Mouse (Mus musculus) lung, postnatal 36 days (tissue): ENCODE measurements at regions not wholly inside any gene's neighbourhood (a gene's known extent, or its start where the extent isn't known, plus 50 kb on each side); places are given as distances from the start of the nearest gene placed in this dataset.

Experiments
- DNase-seq: peaks from one replicate; pipeline ENCODE4 v3.0.0; 2022; ENCODE audit warnings: mixed read lengths

GRCm38 (mm10) chr13:112044372-112044771 is 235.6 kb upstream of the Map3k1 start:
- DNase-seq, result no peak

DNA sequence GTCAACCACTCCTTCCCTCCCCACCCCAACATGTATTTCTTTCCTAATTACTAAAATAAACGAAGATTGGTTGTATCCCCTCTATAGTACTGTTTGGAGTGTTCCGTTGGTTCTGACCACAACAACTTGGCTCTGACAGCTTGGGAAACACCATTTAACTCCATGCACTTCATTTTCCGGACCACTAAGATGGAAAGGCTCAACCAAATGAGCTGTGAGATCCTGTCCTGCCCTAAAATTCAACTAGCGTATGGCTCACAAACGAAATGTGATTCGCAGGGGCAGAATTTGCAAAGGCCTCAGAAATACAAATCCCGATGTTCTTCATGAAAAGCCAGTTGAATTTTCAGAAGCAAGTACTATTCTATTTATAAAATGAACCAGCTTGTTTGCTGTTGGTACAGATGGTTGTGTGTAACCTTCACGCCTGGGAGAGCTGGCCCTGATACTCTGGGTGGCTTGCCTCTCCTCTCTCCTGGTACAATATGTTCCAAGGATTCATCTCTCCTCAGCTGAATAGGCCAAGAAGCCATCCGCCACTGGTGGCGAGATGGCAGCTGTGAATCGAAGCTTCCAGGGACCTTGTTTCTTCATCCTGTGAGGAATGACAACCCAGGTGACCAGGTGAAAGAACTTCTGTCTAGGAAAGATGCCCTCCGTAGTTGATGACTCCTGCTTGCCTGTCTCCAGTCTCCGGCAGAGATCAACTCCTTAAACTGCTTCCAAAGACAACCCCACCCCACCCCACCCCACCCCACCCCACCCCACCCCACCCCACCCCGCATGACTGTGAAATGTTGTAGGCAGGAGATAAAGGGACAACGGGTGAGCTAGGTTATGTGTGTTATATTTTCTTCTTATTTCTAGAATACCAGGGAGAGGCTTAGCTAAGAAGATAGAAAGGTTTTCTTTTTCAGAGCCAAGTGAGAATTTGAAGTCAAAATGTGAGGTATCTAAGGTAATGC is 237.7 kb upstream of the Map3k1 start:
- no peak for DNase-seq

DNA sequence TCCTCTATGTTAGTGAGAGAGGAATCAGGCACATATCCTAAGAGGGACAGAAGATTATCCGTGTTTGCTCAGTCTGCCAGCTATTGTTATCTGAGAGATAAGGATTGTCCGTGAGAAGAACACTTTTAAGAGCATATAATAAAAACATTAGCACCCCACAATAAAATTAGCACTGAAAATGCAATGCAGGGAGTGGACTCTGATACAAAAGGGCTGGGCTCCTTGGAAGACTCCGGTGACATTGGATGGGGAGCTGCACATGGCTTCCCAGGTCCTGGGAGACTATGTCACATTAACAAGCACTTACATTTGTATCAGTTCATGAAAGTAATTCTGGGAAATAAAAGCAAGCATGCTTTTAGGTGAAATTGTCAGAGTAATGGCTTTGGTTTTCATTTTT is 238.6 kb upstream of the Map3k1 start:
- no peak for DNase-seq

DNA sequence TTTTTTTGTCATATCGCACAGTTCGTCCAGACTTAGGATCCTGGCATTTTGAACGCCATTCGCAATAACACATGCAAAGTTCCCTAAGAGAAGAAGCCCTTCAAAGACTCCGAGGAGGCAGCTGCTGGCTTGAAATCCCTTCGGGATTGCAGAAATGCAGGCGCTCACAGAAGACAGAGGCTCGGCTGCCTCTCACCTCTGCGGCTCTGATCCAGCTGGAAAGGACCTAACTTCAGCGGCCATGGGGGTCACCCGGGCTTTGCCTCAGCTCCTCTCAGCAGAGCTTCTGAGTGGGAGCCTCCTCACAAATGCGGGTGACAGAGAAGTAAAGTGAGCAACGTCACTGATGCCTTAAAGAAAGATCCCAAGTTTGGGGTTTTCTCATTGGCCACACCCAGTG is 239.1 kb upstream of the Map3k1 start:
- DNase-seq, result no peak

DNA sequence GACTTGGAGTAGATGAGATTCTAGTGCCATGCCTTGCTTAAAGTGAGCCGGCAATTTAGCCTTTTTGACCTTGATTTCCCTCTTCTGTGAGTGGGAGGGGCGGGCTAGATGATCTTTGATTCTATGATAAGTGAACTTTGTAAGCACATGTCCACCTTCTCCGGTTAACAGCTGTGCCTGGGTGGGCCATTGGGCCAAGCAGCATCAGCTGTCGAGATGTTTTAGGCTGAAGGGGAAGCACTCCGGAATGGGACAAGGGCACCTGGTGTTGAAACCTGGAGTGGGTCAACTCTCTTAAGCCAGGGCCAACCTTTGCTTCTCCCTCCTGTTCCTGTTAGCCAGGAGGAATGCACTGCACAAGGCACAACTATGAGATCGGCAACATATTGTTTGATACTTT is 239.5 kb upstream of the Map3k1 start:
- no peak for DNase-seq

DNA sequence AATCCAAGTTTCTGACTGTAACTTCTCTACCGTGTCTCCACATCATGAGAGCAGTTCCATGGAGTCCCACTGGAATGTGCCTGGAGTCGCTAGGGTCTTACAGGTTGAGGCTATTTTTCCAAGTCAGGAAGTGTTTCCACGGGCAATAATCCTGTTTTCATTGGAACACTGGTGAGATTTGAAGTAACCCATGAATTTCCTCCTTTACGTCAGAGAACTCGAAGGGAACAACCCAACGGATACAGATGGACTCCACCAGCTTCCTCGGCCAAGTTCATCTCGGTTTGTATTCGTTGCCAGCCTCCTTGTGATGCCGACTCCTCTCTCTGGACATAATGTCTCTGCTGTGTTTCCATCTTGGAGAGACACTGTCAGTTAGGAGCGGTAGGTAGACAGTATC is 237.4 kb upstream of the Ankrd55 start:
- no peak for DNase-seq

DNA sequence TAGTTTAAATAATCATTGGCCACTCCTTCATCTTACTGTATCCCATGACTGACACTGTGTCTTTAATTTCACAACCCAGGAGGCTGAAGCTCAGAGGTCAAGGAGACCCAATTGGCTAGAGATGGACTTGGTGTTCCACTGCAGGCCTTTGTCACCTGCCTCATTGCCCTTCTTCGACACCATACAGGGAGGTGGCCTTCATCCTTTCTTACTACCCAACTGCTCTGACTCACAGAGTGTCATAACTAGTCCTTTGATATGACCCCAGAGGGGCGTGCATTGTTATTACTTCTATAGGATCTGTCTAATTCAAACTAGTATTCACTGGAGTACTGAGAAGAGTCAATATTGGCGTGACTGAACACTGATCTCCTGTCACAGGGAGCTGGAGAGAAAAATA is 236.2 kb upstream of the Ankrd55 start:
- DNase-seq, result no peak

DNA sequence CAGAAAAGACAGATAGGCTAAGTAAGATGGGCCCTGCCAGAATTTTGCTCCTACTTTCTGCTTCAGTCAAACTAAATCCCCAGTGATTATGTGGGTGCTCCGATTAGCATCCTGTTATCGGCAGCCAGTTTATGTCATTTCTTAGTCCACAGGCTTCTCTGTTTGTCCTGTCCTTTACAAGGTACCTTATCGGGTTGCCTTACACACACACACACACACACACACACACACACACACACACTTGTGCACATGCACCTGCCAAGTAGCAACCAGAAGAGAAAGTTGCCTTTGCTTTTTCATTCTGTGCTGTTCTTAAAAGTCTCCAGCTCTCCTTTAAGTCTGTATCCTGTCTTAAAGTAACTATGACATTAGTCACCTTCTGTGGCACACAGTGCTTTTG is 235.8 kb upstream of the Ankrd55 start:
- DNase-seq, result no peak

DNA sequence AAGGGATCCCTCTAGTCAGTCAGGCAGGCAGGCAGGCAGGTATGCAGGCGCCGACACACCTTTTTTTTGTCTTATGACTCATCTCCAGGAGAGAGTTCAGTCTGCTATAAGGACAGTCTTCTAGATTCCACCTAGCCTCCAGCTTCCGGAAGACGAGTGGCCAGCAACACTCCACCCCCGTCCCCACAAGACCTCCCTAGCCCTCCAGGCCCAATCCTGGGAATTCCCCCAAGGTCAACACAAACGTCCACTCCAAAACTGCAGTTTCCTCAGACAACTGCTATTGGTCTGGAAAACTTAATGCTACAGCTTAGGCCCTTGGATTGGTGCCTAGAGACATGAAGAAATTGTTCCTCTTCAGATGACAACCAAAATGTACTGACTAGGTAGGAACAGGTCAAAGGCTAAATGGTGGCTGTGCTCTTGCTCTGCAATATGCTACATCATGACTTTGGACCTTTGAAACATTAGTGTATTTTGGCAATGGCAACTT is 233.3 kb upstream of the Ankrd55 start:
- peak; percentile 10 for DNase-seq

DNA sequence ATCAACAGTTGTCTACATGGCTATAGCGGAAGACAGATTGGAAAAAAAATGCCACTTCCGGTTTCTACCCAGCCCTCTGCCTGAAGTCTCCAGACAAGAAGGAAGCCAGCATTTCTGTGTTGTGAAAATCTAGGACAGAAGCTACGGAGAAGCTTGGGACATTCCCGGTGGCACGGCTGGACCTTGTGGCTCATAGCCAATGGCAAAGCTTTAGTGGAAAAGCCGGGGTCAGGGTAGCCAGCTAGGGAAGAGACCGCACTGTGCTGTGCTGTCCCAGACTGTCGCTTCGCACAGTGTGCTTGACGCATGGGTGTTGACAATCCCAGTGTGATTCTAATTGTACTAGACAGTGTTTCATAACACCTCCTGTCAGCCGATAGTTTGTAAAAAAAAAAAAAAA is 230.0 kb upstream of the Ankrd55 start:
- DNase-seq, result peak; percentile 41

DNA sequence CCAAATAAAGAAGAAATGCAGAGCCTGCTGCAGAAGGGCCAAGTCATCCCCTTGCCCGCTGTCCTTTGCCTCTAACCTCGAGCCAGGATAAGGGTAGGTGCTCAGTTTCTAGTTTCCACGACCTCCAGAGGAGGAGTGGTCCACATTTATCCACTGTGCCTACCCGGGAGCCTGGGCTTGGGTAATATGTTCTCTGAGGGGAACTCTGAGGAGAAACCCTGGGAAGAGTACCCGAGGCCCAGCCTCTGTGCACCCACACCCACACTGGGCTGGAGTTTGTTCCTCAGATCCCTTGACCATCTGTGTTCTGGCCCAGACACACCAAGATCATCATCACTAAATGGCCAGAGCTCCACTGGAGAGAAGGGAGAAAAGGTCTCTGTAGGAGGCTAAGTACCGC is 229.5 kb upstream of the Ankrd55 start:
- DNase-seq, result no peak

DNA sequence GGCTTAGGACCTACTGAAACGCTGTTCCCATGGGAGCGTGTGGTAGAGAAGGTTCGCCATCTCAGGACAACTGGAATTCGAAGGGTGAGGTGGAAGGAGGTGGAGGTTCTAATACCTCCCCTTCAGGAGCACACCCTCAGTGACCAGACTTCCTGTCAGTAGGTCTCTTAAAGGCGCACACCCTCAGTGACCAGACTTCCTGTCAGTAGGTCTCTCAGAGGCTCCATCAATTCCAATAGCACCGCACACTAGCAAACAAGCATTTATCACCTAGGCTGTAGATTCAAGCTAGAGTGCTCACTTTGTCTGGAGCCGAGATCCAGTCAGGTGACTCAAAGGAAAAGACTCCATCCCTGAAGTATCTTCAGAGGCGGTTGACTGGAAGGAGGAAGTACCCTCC is 226.2 kb upstream of the Ankrd55 start:
- DNase-seq, result no peak

DNA sequence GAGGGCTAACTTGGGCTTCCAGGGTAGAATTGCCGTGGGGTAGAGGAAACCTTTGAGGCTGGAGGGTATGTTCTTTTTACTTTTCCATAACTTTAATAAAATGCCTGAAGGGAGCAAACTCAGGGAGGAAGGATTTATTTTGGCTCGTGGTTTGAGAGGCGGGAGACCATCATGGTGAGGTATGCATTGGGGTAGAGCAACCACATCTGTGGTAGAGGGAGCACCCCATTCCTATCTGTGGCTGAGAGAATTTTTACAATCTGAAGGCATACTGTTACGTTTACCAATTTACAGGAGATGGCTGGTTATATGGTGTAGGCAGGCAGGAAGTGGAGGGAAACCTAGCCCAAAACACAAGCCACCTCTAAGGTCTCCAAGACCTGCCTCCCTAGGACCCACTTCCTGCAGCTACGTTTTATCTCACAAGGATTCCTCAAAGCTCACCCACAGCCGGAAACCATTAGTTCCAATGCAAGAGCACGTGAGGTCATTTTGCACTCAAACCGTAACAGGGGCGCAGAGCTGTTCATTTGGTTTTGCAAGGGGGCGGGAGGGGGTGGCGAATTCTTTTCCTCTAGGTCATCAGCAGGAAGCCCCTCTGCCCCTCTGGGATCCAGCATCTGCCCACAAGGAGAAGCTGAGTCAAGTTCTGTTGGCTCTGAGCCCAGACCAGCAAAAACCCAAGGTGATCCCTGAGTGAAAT is 224.7 kb upstream of the Ankrd55 start:
- DNase-seq, result no peak

GRCm38 (mm10) chr13:112064681-112065080 is 223.6 kb upstream of the Ankrd55 start:
- DNase-seq, result no peak

DNA sequence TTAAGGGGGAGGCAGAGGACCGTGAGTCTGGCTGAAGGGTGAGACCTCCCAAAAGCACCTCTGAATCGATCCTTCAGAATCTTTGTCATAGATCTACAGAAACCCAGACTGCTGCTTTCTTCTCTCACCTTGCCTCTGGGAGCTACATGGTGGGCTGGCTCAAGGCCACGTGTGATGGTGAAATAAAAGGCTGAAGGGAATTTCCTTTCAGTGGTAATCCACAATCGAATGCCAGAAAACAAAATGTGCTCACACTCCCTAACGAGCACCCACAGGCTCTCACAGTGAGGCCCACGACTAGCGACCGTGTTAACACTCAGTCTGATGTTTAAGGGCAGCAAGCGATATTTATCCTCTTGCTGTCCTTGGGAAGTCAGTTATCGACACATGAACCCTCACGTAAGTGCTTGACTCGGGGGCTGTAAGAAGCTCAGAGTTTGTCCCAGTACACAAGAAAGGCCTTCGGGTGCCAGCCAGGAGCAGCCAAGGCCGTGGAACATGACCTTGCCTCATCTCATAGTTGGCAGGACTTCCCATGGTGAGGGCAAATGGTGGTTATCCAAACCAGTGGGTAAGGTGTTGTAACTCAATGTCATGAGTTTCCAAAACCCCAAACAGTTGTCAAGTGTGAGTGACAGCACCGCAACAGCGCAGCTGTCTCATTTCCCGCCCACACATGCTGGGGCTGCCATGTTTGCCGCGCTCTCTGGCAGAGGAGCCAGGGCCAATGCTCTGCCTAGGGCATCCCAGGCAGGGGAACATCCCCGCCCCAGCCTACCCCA is 221.0 kb upstream of the Ankrd55 start:
- peak; percentile 56 for DNase-seq

GRCm38 (mm10) chr13:112070757-112071156 is 217.5 kb upstream of the Ankrd55 start:
- no peak for DNase-seq

DNA sequence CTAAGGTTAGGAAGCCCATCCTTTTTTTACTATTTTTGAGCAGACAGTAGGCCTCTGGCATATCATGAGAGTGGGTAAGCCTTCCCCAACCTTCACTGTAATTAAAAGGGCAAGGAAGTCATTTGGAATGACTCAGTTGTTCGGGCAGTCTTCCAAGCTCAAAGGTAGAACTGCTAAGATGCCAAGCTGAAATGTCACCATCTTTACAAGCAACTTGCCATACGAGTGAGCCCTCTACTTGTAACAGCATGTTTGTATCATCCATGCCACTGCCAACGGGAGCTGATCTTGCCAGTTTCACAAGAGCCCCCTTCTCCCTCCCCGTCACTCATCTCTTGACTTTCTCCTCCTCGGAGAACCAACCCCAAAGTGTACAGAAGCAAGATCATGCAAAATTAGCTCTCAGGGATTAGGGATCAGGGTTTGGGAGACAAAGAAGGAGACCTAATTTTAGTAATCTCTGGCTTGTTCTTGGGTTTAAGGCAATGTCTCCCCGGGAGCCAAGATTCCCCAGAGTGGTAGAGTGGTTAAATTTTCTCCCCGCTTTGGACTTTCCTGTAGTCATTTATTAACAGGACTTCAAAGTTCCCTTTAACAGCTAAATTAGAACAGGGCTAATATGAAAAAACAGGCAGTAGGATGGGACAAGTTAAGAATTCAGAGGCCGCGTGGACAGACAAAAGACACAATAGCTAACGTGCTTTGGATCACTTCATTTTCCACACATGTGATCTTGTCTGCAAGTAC is 216.9 kb upstream of the Ankrd55 start:
- DNase-seq, result no peak

- no peak for DNase-seq
Observed at GRCm38 (mm10) chr13:112071956-112072314, 216.3 kb upstream of the Ankrd55 start.

DNA sequence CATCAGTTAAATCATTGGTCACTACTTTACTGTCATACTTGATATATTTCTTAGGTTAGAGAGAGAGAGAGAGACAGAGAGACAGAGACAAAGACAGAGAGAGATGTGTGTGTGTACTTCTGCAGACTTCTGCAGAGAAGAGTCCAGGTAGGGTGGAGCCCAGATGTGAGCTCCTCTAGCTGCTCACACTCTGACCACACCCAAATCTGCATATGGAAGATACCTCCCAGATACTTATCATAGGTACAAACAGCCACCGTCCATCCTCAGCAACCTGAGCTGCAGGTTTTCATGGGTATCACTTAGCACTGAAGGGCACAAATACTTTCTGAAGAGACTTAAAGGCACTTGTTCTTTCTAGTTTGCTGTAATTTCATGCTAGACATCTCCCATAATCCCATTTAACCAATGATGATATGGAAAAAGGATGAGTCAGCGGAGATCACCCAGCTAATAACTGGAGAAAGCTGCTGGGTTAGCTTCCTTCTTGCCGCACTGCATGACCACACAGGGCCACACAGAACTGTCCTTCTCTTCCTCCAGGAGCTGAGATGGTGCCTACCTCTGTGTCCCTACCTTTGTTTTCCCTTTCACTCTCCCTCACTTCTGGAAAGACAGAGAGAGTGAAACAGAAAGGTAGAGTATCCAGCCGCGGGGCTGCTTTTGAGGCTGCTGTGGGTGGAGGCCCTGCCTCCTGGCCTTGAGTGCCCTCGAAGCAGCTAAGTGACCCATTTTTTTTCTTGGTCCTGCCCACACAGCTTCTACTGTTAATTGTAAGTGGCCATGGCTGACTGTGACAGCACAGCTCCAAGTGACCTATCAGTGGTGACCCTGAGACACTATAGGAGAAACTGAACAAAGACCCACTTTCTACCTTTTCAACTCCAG is 214.5 kb upstream of the Ankrd55 start:
- peak; percentile 26 for DNase-seq

DNA sequence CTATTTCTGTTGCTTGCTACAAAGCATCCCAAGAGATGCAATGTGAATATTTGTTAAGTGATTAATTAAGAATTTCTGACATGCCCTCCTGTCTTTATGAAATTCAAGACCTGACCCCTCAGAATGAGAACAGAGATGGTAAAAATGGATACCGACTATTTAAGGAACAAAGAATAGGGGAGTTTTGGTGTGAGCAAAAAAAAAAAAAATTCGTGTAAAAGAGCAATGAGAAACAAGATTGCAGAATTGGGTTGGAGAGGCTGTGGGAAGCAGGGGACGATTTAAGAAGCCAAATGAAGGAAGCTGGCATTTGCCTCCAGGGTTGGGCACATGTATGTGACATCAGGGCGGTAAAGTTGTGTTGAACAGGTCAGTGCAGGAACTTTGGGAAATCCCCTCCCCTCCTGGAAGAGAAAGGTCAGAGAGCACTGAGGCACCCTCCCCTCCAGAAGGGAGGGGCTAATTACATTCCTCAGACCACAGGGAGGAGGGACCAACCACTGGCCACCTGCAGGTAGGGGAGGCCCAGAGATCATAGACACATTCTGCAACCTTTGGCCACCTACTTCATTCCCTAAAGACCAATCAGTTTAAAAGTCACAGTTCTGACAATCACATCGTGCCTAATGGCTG is 212.3 kb upstream of the Ankrd55 start:
- no peak for DNase-seq

GRCm38 (mm10) chr13:112078088-112078487 is 210.2 kb upstream of the Ankrd55 start:
- DNase-seq, result no peak
